Mouse (Mus musculus) NIH3T3 (cell line): ENCODE measurements around the gene Usp31.

Experiments used
- DNase-seq: peaks from one replicate; pipeline ENCODE4 v3.0.0-alpha.2; 2012; ENCODE audit warnings: low read depth

Usp31 gene

DNA sequence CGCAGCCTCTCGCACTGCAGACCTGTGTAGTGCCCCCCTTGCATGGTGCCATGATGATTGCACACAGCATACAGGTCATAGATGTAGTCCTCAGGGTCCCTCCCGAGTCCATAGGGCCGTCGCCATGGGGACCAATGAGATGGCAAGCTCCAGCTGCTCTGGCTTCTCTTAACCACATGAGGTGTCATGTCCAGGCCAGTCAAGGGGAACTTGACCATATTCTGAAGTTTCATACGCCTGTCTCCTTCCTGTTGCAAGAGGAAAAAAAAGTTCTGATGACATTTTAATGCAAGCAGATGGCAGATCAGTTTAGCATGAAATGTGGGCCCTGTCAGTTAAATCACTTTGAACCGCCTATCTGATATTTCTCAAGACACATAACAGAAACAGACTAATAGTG, 48.2 kb downstream of the Usp31 start:
- DNase-seq: no peak

DNA sequence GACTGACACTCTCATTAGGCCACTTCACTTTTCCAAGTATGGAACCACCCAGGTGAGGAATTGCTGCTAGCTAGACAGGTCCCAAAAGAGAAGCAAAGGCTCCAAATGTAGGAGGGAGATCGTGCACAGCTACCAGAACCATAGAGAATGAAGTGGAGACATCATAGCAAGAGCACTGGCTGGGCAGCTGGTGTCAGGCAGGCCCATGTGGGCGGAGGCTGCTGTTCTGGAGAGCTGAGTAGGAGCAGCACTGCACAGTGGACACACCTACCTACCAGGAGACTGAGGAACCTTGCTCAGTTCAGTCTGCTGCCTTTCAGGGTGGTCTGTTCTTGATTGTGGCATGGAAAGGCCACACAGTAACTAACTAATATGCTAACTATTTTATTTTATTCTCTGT, 52.4 kb downstream of the Usp31 start:
- DNase-seq: no peak

DNA sequence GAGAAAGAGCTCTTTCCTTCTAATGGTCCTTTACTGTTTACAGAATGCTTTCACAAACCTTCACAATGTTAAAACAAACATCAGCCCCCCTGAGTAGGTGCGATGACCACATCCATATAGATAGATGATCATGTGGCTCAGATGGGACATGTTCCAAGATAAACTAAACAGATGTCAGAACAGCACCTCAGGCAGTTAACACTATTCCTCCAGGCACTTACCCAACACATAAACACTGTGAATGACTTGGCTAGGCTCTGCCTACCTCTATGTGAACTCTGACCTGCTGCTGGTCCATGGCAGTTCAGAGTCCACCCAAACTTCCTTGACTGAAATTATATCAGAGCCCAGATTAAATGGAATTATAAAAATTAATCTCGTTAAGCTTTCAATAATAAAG, 54.4 kb downstream of the Usp31 start:
- DNase-seq: peak; percentile 48

DNA sequence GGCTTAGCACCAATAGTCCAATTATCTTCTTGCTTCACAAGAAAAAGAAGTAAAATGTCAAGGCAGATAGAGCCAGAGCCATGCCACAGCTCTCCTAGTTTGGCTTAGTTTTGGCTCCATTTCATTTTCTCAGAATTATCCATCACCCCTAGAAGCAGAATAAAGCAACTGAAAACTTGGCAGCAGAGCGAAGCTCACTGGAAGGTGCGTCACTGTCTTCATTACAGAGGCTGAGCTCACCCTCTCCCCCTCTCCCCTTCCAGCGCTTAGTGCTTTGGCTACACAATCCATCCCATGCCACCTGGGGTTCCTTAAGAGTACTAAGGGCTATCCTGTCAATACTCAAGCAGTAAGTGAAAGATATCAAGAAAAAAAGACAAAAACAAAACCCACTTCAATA, 56.3 kb downstream of the Usp31 start:
- DNase-seq: no peak

DNA sequence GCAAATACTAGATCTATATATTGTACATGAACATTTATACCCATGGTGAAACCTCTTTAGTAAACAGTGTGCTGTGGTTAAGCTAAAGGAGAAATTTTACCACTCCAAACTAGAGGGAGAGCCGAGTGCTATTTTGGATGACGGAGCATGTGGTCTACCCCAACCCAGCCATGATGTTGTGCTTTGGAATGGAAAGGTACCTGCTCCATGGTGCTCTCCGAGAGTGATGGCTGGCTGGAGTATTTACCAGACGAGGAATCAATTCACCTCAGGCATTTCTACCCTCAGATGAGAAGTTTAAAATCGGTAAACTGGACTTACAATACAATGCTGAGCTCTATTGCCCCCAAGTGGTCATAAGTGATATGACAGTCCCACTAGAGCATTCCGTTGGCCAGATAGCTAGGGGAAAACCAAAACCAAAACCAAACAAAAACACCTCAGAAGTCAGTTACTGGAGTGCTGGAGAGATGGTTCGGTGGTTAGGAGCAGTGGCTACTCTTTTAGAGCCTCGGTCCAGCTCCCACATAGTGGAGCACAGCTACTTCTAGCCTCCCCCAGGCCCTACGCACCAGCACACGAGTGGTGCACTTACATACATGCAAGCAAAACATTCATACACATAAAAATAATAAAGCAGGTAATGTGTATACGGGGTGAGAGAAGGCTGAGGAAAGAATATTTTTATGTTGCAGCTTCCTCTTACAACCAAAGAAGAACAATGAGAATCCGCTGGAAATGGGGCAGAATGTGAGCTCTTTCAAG, 65.9 kb downstream of the Usp31 start:
- peak; percentile 86 for DNase-seq

DNA sequence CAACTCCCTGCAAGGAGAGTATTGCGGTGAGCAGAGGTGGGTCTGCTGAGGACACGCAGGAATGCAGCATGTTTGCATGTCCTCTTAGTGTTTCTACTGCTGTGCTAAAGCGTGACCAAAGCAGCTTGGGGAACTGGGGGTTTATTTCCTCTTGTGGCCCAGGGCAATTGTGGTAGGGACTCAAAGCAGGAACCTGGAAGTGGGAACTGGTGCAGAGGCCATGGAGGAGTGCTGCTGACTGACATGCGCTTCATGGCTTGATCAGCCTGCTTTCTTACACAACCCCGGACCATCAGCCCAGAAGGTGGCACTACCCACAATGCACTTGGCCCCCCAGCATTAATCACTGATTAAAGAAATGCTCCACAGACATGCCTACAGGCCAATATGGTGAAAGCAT, 70.3 kb downstream of the Usp31 start:
- no peak for DNase-seq

DNA sequence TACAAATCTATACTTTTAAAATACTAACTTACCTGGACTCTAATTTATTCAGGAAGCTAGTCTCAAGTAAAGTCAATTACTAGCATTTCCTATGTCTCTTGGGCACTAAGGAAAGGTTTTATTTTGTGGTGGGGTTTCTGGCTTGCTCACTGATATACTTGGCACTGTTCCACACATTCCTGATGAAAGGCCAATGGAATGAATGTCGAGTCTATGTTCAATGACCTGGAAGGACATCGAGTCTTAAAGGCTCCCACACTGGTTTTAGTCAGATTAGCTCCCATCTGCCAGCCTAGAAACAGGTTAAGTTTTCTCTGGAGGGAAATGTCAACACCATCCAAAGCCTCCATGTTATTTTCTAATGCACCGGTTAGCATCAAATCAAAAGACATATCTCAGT, 72.8 kb downstream of the Usp31 start:
- DNase-seq: peak; percentile 41

DNA sequence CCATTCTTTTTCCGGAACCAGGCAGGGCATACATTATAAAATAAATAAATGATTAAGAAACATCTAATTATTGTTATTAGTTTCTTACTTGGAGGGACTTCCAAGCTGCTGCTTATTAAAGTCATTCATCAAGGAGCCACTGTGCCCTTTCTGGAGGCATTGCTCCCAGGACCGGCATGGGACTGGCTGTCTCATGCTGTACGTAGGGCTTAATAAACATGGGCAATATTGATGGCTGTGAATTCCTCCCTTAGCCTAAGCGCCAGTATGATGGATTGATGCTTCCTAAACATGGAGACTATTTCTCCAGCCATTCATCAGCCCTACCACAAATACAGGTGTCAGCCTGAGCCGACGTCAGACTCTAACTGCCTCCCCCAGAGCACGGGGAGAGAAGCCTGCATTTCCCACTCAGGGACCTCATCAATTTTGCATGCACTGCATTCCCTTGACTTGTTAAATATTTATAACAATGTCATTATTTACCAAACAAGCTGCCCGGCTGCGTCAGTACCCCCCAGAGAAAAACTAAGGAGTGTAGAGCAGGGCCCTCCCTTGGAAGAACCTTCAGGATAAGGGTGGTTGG, 84.1 kb downstream of the Usp31 start:
- DNase-seq: no peak

DNA sequence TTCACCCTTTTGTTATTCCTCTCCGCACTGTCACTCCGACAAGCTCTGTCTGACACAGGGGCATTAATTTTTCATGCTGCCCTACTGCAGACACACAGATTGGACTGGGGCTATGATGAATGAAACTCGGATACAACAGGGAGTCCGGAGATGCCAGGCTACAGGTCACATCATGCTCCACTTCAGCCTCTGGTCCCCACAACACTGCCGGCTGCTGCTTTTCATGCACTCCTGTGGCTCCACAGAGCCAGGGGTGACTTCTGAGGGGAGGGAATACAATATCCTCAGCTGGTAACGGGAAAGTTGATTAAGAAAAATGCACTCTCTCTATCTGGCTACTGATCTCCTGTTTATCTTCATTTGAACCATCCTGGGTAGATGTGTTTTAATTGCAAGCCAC, 84.6 kb downstream of the Usp31 start:
- no peak for DNase-seq

DNA sequence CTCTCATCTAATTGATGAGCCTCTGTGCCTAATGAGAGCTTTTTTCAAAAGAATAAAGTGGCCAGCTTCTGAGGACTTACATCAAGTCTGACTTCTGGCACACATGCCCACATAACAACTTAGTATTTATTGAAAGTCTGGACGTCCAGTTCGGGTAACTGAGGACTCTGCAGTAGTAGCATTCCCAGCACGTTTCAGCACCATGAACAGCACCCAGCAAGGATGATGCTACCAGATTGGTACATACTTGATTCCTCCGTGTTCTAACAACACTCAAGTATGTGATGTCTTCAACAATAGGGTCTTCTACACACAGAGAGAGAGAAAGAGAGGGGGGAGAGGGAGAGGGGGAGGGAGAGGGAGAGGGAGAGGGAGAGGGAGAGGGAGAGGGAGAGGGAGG, 105.4 kb downstream of the Usp31 start:
- peak; percentile 72 for DNase-seq

DNA sequence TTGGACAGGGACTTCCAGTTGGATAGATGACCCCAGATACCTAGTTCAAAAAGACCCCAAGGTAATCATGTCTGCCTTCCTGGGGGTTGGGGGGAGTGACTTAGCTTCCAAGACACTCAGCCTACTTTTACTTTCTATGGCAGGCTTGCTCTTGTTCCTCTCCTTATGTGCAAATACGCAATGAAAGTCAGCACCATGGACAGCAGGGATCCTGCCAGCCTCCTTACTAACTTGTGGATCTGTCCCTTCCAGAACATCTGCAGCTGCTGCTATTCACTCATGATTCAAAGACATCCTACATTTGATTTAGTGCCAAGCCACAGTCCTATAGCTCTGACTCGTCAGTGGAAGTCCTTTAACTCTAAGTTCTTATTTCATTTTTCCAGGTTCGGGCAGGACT, 110.7 kb downstream of the Usp31 start:
- peak; percentile 85 for DNase-seq

DNA sequence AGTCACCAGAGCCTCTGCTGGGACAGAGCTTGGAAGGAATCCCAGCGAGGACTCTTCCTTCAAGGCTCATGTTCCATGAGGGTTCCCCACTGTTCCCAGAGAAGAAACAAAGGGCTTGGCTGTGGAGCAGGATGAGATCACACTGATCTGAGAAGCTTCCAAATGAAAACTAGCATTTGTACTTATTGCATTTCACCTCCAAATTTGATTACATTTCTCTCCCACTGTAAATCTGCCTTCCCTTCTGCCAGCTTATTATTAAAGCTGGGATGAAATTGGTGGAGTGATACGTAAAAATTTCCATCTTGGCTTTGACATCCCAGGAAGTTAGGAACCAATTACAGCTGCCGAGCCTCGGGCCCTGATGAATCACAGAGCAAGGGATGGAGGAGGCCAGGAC, 111.6 kb downstream of the Usp31 start:
- no peak for DNase-seq

DNA sequence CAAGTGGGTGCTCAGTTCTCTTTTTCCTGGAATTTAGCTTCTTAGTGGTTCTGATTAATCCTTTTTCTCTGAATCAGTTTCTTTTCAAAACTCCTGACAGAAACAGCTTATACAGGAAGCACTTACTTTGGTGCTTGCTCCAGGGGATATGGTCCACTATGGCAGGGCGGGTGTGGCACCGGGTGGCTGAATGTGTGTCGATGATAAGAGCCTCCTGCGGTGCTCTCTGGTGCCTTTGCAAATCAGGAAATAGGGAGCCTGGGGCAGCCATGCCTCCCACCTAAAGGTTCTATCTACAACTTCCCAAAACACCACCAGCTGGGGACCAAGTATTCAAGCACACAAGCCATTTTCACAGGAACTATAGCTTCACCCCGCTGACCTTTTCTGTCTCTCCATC, 112.0 kb downstream of the Usp31 start:
- DNase-seq: no peak

DNA sequence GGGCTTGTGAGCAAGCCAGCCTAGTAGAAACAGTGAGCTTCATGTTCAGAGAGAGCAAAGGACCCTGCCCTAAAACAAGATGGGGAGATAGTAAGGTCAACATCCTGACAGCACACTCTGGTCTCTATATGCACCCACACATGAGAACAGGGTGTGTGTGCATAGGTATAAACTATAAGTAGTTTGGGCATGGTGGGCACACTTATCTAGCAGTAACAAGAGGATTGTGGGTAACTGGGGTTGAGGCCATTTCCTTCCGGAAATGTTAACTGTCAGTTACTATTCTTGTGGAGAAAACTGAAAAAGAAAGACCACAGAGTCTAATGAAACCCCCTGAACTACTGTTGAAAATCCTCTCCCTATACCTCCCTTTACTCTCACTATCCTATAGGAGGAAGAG, 112.4 kb downstream of the Usp31 start:
- no peak for DNase-seq
